Mouse (Mus musculus) kidney, adult 18-20 months (tissue): ENCODE measurements around the gene Crybb1.
A peak's percentile ranks its signal among the peaks of the same experiment; 100 is the strongest.

Experiments used
- DNase-seq: peaks from one replicate; pipeline ENCODE4 v3.0.0; 2021

The Crybb1 gene

GRCm38 (mm10) chr5:112286984-112287641 lies 31.5 kb downstream of the Crybb1 start:
- no peak for DNase-seq

GRCm38 (mm10) chr5:112287652-112288051 lies 32.0 kb downstream of the Crybb1 start:
- DNase-seq: no peak

DNA sequence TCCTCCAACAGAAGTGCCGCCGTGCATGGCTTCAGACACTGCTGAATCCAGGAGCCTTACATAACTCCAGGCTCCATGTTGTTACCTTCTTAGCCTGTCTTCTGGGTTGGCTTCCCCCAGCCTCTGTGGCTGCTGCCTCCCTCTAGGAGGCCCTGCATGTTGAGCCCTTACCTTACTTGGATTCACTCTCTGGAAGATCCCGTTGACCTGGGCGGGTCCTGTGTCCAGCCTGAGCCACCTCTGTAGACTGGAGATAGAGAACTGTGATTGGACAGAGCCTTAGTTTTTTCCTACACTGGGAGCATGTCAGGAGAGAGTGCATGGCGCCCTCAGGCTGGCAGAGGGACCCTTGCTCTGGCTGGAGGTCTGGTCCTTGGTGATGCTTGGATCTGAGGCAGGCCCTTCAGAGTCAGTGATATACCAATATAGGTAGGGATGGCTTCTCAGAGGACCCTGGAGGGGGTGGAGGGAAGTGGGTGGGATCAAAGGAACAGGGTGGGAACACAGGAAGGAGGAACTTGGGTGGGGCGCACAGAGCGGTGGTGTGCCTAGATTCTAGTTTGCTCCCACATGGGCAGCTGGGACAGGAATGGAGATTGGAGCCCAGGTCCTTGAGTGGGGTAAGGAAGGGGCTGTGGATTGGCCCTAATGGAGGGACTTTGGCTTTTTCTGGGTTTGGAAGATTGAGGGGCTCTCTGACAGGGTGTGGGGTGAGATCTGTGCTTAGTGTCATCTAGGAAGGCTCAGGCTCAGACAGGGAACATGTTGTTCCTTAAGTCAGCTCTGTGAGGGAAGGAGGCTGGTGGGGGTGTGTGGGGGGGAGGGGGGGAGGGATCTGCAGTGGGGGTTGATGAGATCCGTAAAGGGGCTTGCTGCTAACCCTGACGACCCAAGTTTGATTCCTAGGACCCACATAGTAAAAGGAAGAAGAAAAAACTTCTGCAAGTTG lies 32.9 kb downstream of the Crybb1 start:
- DNase-seq: peak; percentile 46

GRCm38 (mm10) chr5:112289236-112289635 lies 33.6 kb downstream of the Crybb1 start:
- DNase-seq: no peak

DNA sequence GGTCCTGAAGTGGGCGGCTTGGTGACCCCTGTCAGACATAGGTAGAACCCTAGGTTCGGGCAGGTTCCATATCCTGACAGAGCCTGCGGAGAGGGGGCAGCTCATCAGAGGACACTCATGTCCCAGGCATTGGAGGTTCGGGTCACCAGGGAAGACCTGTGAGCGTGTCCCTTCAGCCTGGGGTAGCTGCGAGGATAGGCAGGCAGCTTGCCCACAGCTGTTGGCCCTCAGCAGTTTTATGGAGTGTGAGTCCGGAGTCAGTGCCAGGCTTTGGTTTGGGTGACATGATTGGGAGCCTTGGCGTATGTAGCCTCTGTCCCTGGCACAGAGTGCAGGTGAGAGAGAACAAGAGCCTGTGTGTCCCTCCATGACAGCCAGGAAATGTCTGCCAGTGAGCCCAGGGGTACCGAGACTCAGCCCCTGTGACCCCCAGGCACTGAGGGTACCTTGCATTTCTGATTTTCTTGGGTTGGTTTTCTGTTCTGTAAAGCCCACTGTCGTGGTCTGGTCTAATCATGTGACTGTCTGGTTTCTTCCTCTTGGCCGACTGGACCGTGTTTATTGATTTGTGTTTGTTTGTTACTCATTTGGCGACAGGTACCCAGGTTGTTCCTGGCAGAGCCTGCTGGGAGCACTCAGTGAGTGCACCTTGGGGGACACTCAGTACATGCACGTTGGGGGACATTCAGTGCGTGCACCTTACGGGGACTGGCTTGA lies 34.4 kb downstream of the Crybb1 start:
- DNase-seq: no peak

DNA sequence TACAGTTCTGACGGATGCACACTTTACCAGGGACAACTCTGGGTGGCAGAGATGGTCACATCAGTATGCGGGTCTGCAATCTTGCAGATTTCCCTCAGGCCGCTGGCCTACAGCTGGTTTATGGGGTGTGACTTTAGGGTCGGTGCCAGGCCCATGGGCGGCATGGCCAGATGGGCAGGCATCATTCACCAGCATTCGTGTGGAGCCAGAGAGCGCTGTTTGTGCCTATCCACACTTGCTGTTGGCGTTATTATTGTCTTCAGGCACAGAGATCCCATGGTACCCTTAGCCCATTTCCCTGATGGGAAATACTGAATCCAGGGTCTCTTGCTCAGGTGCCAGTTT lies 34.9 kb downstream of the Crybb1 start:
- no peak for DNase-seq

GRCm38 (mm10) chr5:112291866-112292265 lies 36.3 kb downstream of the Crybb1 start:
- no peak for DNase-seq

DNA sequence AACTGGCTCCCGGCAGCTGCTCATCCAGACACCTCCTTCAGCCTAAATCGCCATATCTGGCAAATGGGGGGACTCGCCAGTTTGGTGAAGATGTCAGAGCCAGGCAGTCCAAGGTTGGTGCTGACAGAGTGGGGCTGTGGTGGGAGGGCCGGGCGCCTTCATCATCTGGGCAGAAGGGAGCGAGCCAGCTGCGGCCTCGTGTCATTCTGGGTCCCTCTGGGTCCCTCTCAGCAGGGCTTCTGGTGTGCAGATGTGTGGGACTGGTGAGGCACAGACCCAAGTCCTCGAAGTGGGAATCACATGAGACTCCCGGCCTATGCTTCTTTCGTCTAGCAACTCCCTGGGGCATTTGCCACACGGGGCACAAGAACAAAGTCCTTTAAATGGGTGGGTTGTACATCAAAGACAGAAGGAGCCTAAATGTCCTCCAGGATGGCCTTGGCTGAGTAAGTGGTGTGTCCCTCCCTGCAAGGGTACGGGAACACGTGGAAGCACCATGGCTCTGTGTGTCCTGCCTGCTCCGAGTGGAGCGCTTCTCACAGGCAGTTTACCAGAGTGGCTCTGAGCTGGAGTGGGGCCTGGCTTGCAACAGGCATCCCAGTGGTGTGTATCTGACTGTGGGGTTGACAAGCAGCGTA lies 36.8 kb downstream of the Crybb1 start:
- no peak for DNase-seq

DNA sequence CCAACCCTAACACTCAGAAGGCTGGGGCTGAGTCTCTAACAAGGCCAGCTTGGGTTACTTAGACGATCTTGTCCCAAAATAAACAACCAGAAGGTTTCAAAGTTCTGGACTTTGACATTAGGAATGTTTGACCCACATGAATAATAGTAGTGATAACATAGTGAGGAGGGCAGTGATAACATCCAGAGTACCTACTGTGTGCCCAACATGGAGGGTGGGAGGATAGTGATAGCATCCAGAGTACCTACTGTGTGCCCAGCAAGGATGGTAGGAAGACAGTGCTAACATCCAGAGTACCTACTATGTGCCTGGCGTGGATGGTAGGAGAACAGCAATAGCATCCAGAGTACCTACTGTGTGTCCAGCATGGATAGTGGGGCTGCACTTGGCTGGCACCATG lies 38.2 kb downstream of the Crybb1 start:
- no peak for DNase-seq

DNA sequence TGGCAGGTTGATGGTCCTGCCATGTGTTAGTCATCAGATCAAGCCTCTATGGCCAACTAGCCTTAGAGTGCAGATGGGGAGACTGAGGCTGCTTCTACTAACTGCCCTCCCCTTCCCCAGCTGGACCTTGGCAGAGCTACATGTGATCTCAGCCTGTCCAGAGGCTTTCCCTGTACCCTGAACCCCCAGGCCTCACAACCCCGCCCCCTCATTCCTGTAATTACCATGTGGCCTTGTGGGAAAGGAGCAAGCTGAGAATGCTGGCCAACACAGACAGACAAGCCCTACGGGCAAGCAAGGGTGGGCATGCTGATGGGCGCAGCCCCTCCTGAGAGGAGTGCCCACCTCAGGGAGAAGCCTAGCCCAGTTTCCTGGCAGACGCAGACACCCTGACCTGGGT lies 39.1 kb downstream of the Crybb1 start:
- DNase-seq: no peak

- DNase-seq: no peak
Observed at GRCm38 (mm10) chr5:112295162-112295561, 39.5 kb downstream of the Crybb1 start.

DNA sequence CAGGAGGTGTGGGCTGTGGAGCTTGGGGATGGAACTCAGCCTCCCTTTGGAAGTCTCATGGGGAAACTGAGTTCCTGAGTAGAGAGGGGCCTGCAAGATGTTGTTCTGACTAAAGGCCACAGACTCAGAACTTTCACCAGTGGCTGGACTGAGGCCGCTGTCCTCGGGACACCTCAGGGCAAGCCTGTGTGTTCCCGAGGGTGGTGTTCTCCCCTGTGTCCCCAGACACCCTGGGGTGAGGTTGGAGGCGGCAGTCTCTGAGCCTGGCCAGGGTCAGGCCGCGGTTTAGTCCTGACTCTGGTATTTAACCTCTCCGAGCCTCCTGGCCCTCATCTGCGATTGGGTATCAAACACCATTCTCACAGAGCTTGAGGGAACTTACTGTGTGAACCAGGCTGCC lies 39.9 kb downstream of the Crybb1 start:
- no peak for DNase-seq

DNA sequence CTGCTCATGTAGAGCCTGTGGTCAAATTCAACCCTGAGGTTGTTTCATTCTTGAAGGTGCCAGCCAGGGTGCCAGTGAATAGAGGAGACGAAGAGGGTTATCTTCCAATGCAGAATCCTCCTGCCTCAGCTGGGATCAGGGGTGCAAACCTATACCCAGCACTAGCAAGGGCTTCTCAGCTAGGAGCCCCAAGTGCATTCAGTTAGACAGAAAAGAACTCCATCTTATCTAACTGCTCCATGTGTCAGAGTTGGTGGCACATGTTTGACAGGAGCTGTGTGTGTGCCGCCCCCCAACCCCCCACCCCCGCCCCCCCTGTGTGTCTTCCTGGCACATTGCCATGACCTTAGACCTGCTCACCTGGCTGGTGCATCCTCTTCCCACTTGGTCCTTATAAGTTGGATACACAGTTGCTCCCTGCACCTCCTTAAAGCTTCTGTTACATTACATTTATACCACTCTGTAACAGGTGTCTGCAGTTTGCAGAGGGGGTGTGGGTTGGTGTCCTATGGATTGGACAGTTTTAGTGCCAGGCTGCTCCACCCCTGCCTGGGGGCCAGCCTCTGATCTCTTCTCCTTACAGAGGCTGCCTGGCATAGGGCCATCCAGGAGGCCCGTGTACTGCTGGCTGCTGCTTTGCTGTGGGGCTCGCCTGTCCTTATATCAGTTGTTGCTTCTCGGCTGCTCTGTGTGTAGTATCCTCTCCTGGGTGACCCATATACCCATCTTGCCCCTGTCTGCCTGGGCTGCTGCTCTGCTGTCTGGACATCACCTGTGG lies 41.0 kb downstream of the Crybb1 start:
- no peak for DNase-seq

DNA sequence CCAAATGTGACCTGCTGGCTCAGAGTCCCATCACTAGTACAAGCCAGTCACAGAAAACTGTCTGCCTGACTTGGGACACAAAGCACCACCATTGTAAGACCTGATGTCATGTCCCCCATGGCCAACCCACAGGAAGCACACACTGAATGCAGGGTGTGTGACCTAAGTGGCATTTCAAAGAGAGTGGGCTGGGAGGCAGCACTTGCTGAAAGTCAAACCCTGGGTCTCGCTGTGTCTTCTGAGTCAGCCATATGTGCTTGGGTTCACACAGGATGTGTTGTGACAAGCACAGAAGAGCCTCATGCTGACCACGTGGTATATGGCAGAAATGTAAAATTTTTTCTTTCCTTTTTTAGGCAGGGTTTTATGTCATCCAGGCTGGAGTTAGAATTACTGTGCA lies 41.6 kb downstream of the Crybb1 start:
- DNase-seq: no peak

DNA sequence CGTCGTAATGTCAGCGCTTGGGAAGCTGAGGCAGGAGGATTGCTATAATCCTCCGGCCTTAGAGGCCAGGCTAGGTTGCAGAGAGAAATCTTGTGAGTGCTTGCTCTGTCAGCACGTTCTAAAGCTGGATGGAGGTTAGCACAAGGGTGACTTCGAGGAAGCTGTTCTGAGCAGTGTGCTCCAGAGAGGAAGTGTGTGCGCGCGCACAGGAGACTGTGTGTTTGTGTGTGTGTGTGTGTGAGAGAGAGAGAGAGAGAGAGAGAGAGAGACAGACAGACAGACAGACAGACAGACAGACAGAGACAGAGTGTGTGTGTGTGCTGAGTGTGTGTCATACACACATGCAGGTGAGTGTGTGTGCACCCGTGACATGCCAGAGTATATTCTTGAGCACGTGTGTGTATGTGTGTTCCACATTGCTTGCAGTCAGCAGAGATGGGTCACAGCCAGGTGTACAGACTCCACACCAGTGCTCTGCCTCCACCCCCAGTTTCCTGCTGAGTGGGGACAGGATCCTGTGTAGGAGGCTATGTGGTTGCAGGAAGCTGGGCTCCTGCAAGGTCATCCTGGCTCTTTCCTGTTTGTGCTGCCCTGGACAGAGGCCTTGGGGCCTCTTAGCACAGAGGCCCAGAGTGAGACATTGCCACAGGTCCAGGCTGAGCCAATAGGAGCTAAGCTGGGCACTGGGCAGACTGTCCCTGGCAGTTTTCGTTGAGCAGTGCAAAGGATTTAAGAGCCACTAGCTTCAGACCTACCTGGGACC lies 42.8 kb downstream of the Crybb1 start:
- DNase-seq: peak; percentile 45

DNA sequence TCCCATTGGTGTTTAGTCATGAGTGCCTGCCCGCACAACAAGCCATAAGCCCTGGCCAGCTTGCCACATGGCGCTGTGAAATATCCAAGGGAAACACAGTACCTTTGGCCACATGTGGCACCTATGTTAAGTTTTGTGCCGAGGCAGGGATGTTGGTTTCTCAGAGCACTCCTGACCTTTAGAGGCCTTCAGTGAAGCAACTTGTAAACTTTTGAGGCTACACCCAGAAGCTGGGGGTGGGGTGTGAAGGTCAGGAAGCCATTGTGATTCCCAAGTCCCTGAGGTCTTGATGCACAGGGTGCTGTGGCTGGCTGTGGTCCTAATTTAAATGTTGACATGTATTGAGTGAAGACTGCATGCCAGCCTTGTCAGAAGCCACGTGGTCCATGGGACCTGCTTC lies 43.8 kb downstream of the Crybb1 start:
- DNase-seq: no peak

- DNase-seq: no peak
Observed at GRCm38 (mm10) chr5:112300112-112300511, 44.5 kb downstream of the Crybb1 start.

GRCm38 (mm10) chr5:112300721-112301308 lies 45.2 kb downstream of the Crybb1 start:
- no peak for DNase-seq

GRCm38 (mm10) chr5:112301694-112302093 lies 46.1 kb downstream of the Crybb1 start:
- DNase-seq: no peak

DNA sequence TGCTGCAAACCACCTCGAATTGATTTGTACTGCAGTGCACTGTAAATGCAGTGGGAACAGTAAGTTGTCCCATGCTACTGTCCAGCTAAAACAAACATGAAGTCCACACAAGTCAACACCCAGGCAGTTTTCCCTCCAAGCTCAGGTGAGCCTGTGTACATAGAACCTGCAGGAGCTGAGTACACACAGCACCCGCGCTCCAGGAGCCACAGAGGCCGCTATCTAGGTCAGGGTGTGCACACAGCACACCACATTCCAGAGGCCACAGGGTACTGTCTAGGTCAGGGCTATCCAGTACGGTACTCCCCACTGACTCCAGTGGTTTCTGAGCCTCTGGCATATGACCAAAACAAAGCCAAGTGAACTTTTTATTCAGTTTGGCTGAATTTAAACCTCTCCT lies 46.7 kb downstream of the Crybb1 start:
- DNase-seq: no peak

DNA sequence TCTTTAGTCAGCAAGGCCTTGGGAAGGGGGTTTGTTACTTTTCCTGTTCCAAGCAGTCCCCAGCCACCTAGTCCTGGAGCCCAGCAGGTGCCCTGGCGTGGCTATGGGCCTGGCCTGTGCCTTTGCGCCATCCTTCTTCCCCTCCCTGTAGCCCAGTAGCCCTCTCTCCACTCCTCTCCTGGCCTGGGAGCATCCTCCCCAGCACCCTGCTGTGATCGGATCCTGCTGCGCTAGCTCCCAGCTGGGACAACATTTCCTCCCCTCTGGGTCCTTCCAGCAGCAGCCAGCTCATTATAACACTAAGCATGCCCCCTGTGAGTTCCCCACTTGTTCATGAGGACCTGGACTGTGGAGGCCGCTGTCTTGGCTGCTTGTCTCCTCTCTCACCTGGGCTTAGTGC lies 50.2 kb downstream of the Crybb1 start:
- no peak for DNase-seq
